Mouse (Mus musculus) erythroblast, embryonic 14.5 days (primary cell): ENCODE measurements around the gene Gnai2. TPM values are rescaled to one million over a fixed set of nuclear protein-coding genes. Genes with fewer than 3 reads are reported as not detected.
"Not testable (repeated sequence)": the region's sequence is repeated elsewhere in the genome, so short reads cannot be mapped to it uniquely, and the experiment has no call there.

Experiments used
- H3K27me3 ChIP-seq: 2 replicates; pipeline ENCODE4 v1.6.1; 2012; ENCODE audit warnings: inconsistent platforms; ENCODE audit not compliant: control insufficient read depth
- H3K36me3 ChIP-seq: 2 replicates; pipeline ENCODE4 v1.6.1; 2012; ENCODE audit warnings: mild to moderate bottlenecking, inconsistent platforms; ENCODE audit not compliant: control insufficient read depth
- H3K4me1 ChIP-seq: 2 replicates; pipeline ENCODE4 v1.6.1; 2012; ENCODE audit warnings: inconsistent platforms; ENCODE audit not compliant: control insufficient read depth
- H3K4me3 ChIP-seq: replicated peaks from 2 replicates; pipeline ENCODE3; 2012; ENCODE audit warnings: moderate library complexity, mild to moderate bottlenecking, inconsistent platforms
- H3K9me3 ChIP-seq: 2 replicates; pipeline ENCODE4 v1.6.1; 2012; ENCODE audit warnings: low read length, inconsistent platforms, mixed read lengths; ENCODE audit not compliant: control insufficient read depth
- GATA1 ChIP-seq: IDR thresholded peaks from 2 replicates; pipeline ENCODE4 v1.6.1; 2012; ENCODE audit warnings: low read length, inconsistent platforms, mixed read lengths
- TAL1 ChIP-seq: IDR thresholded peaks from 3 replicates; pipeline ENCODE4 v1.6.1; 2012; ENCODE audit warnings: low read length, inconsistent platforms, mixed read lengths
- polyA plus RNA-seq: library from polyadenylated mRNA; stranded (reverse); fragments of >175 nt; gene quantifications from 2 replicates; pipeline ENCODE4 v1.2.3, GENCODE M21; 2012

Gnai2 gene
- polyA plus RNA-seq, 1 experiment, result 87.2 TPM

GRCm38 (mm10) chr9:107580501-107581317, 54.5 kb downstream of the Gnai2 start, which contains the start of gene Hyal3:
TSS of gene Hyal3 (plus strand) at chr9:107580818.
- TF ChIP-seq GATA1 (no peak), TAL1 (no peak)
- Histone ChIP-seq H3K9me3 (no peaks in the 10 kb centered on the region), H3K36me3 (peaks cover 55% of the 10 kb centered on the region), H3K4me3 (peak within 1 kb of the TSS; percentile 80), H3K27me3 (no peaks in the 10 kb centered on the region), H3K4me1 (peaks cover 97% of the 10 kb centered on the region)

- H3K4me1 ChIP-seq, result peaks cover 92% of the 10 kb centered on the region
- no peak for TF ChIP-seq GATA1
- no peak for TF ChIP-seq TAL1
Measured at GRCm38 (mm10) chr9:107579023-107579900, 55.9 kb downstream of the Gnai2 start.

GRCm38 (mm10) chr9:107578587-107578986, 56.6 kb downstream of the Gnai2 start, which contains the start of gene Naa80:
TSS of gene Naa80 (plus strand) at chr9:107578887.
- H3K4me1 ChIP-seq, result peaks cover 86% of the 10 kb centered on the region
- H3K36me3 ChIP-seq, result peaks cover 43% of the 10 kb centered on the region
- no peak for TF ChIP-seq GATA1
- TF ChIP-seq TAL1, result no peak
- no peaks in the 10 kb centered on the region for H3K9me3 ChIP-seq
- H3K4me3 ChIP-seq, result peak within 1 kb of the TSS; percentile 61
- no peaks in the 10 kb centered on the region for H3K27me3 ChIP-seq

More at GRCm38 (mm10) chr9:107579023-107579900, 55.9 kb downstream of the Gnai2 start:
- Histone ChIP-seq H3K27me3 (no peaks in the 10 kb centered on the region), H3K4me3 (no peak overlapping the region), H3K36me3 (peaks cover 47% of the 10 kb centered on the region), H3K9me3 (no peaks in the 10 kb centered on the region)

- no peaks in the 10 kb centered on the region for H3K9me3 ChIP-seq
- no peak for TF ChIP-seq GATA1
- no peak for TF ChIP-seq TAL1
- H3K4me1 ChIP-seq, result peaks cover 85% of the 10 kb centered on the region
- H3K27me3 ChIP-seq, result no peaks in the 10 kb centered on the region
- H3K36me3 ChIP-seq, result peaks cover 43% of the 10 kb centered on the region
- peak overlapping the region; percentile 61 for H3K4me3 ChIP-seq
Measured at GRCm38 (mm10) chr9:107577871-107578270, 57.3 kb downstream of the Gnai2 start.

GRCm38 (mm10) chr9:107576357-107577107, 58.6 kb downstream of the Gnai2 start, which contains the start of gene Hyal1:
TSS of gene Hyal1 (plus strand) at chr9:107576927.
- TF ChIP-seq TAL1 (no peak), GATA1 (no peak)
- Histone ChIP-seq H3K36me3 (peaks cover 48% of the 10 kb centered on the region), H3K9me3 (no peaks in the 10 kb centered on the region), H3K27me3 (no peaks in the 10 kb centered on the region), H3K4me1 (peaks cover 85% of the 10 kb centered on the region), H3K4me3 (peak within 1 kb of the TSS; percentile 61)

- H3K27me3 ChIP-seq, result no peaks in the 10 kb centered on the region
- TF ChIP-seq TAL1, result no peak
- TF ChIP-seq GATA1, result no peak
- H3K9me3 ChIP-seq, result no peaks in the 10 kb centered on the region
- peaks cover 55% of the 10 kb centered on the region for H3K36me3 ChIP-seq
- peaks cover 85% of the 10 kb centered on the region for H3K4me1 ChIP-seq
- no peak overlapping the region for H3K4me3 ChIP-seq
Measured at GRCm38 (mm10) chr9:107575579-107576356, 59.4 kb downstream of the Gnai2 start.

- not testable (repeated sequence) for H3K27me3 ChIP-seq, H3K4me3 ChIP-seq, H3K9me3 ChIP-seq
- Histone ChIP-seq H3K36me3 (peaks cover 55% of the 10 kb centered on the region), H3K4me1 (peaks cover 86% of the 10 kb centered on the region)
Measured at GRCm38 (mm10) chr9:107573774-107574173, 61.4 kb downstream of the Gnai2 start.

- H3K4me1 ChIP-seq, result peaks cover 88% of the 10 kb centered on the region
- peaks cover 46% of the 10 kb centered on the region for H3K36me3 ChIP-seq
- no peak for TF ChIP-seq GATA1
- TF ChIP-seq TAL1, result no peak
- peak overlapping the region; percentile 93 for H3K4me3 ChIP-seq
- H3K27me3 ChIP-seq, result no peaks in the 10 kb centered on the region
- no peaks in the 10 kb centered on the region for H3K9me3 ChIP-seq
Measured at GRCm38 (mm10) chr9:107572327-107572662, 62.9 kb downstream of the Gnai2 start.
